Mouse (Mus musculus) G1E (cell line): Measurements from ENCODE around the gene Acvr2a. TPM values are rescaled to one million over a fixed set of nuclear protein-coding genes. Genes with fewer than 3 reads are reported as not detected.

Experiments
- ATAC-seq: 2 replicates; pipeline ENCODE4 v1.8.0; 2016; ENCODE audit warnings: mild to moderate bottlenecking; ENCODE audit not compliant: insufficient number of reproducible peaks, poor library complexity, low FRiP score, severe bottlenecking; ENCODE audit errors: extremely low read depth
- DNase-seq: peaks from one replicate; pipeline ENCODE4 v3.0.0; 2012; ENCODE audit warnings: low spot score
- H3K27me3 ChIP-seq: 2 replicates; pipeline ENCODE4 v1.6.1; 2012; ENCODE audit warnings: mild to moderate bottlenecking, low read length, inconsistent platforms; ENCODE audit not compliant: insufficient read depth
- H3K36me3 ChIP-seq: replicated peaks from 2 replicates; pipeline ENCODE3; 2012; ENCODE audit warnings: mild to moderate bottlenecking, inconsistent platforms
- H3K4me1 ChIP-seq: 2 replicates; pipeline ENCODE4 v1.6.1; 2012; ENCODE audit warnings: low read depth, low read length, inconsistent platforms, mixed read lengths; ENCODE audit not compliant: insufficient read depth
- H3K4me3 ChIP-seq: 2 replicates; pipeline ENCODE4 v1.5.1; 2012; ENCODE audit warnings: low read depth, mild to moderate bottlenecking, inconsistent platforms, low read length, moderate library complexity, mixed read lengths
- H3K9me3 ChIP-seq: replicated peaks from 2 replicates; pipeline ENCODE4 v1.6.1; 2012; ENCODE audit warnings: inconsistent platforms
- CTCF ChIP-seq: IDR thresholded peaks from 2 replicates; pipeline ENCODE4 v1.5.1; 2012; ENCODE audit warnings: low read depth, low read length, inconsistent platforms, mixed read lengths
- GATA1 ChIP-seq: IDR thresholded peaks from 2 replicates; pipeline ENCODE4 v1.6.1; 2012; ENCODE audit warnings: borderline replicate concordance, low read length, inconsistent platforms, mixed read lengths
- GATA2 ChIP-seq: IDR thresholded peaks from 2 replicates; pipeline ENCODE4 v1.6.1; 2012; ENCODE audit warnings: low read depth, low read length, inconsistent platforms, borderline replicate concordance
- POLR2AphosphoS5 ChIP-seq: IDR thresholded peaks from 2 replicates; pipeline ENCODE4 v1.6.1; 2012; ENCODE audit warnings: low read depth, low read length, inconsistent platforms; ENCODE audit not compliant: insufficient replicate concordance
- TAL1 ChIP-seq: conservative IDR thresholded peaks from 2 replicates; pipeline ENCODE4 v1.6.1; 2012; ENCODE audit warnings: low read depth, low read length, inconsistent platforms, mixed read lengths
- polyA plus RNA-seq: library from polyadenylated mRNA; stranded (reverse); fragments of >175 nt; gene quantifications from 2 replicates; pipeline ENCODE4 v1.2.3, GENCODE M21; 2012
- total RNA-seq, 2 experiments: library from RNA; stranded (forward) in 1 of 2; stranded (reverse) in 1 of 2; fragments of 200-1000 nt in 1 of 2; fragments of >200 nt in 1 of 2; fragmentation: Nextera tagmentation in 1 of 2; gene quantifications; 2 replicates each; pipeline ENCODE4 v1.2.3; 2014 to 2017

Gene Acvr2a
- total and polyA plus RNA-seq, 3 experiments: 0.24 to 4.2 (median 3.7) TPM

GRCm38 (mm10) chr2:48775281-48775680, 38.6 kb upstream of the Acvr2a start:
- Histone ChIP-seq H3K36me3 (no peaks in the 10 kb centered on the region), H3K4me1 (no peaks in the 10 kb centered on the region), H3K4me3 (no peak overlapping the region), H3K9me3 (no peaks in the 10 kb centered on the region), H3K27me3 (no peaks in the 10 kb centered on the region)
- DNase-seq (no peak), ATAC-seq (no peak)
- no peak for TF ChIP-seq CTCF
- no peak for TF ChIP-seq TAL1
- TF ChIP-seq GATA2: no peak
- TF ChIP-seq GATA1: no peak
- no peak for TF ChIP-seq POLR2AphosphoS5

DNA sequence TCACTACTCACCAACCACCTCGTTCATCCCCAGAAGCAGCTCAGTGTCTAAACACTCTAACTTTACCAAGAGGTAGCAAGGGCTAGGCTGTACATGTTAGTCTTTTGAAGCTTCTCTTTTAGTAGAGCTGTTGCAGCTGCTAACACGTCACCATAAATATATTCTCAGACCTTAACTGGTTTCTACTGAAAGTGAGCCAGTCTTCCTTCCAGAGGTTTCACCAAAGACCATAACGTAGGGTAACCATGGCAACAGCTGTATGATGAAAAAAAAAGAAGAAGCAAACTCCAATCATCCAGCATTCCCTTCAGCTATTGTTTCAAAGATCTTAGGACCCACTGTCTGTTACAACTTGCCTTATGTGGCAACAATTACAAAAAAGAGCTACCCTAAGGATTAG, 25.0 kb upstream of the Acvr2a start:
- Histone ChIP-seq H3K36me3 (no peaks in the 10 kb centered on the region), H3K9me3 (no peaks in the 10 kb centered on the region), H3K27me3 (0 out of 2 replicates have a peak, but pooled peaks cover 3% of the 10 kb centered on the region), H3K4me3 (no peak overlapping the region), H3K4me1 (no peaks in the 10 kb centered on the region)
- ATAC-seq (no peak), DNase-seq (no peak)
- TF ChIP-seq GATA2: no peak
- TF ChIP-seq CTCF: no peak
- no peak for TF ChIP-seq TAL1
- TF ChIP-seq GATA1: no peak
- TF ChIP-seq POLR2AphosphoS5: no peak

DNA sequence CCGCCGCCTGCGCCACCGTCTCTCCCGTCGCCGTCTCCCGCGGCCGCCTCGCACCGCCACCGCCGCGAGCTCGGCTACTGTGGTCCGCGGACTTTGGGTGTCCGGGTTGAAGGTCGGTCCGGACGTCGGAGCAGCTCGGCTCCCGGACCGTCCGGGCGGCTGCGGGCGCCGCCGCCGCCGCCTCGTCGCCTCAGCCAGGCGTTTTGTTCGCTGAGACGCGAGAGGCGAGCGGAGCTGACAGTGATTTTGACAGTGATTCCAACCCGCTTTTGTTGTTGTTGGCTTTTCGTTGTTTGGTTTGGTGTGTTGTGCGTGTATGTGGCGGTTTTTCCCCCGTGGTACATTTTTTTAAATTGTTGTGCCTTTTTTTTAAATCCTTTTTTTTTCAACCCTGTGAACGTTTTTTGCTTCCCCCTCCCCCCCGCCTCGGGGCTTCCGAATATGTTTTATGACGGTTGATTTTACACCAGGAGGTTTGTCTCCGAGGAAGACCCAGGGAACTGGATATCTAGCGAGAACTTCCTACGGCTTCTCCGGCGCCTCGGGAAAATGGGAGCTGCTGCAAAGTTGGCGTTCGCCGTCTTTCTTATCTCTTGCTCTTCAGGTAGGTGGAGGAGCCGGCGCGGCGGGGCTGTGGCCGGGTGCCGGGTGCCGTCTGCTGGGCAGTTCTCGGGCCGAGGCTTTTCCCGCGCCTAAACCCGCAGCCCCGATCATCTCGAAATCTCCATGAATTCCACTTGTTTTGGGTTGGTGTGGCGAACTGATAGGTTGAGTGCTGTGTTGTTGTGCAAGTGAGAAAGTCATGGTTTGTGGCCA, 522 bp downstream of the Acvr2a start:
- peak; percentile 15; the same call in 1 of the 2 replicates for ATAC-seq
- peaks cover 16% of the 10 kb centered on the region for H3K4me1 ChIP-seq
- peak; percentile 34 for DNase-seq
- H3K9me3 ChIP-seq: no peaks in the 10 kb centered on the region
- H3K27me3 ChIP-seq: peaks cover 24% of the 10 kb centered on the region
- H3K4me3 ChIP-seq: peak overlapping the region; percentile 83
- H3K36me3 ChIP-seq: no peaks in the 10 kb centered on the region
- no peak for TF ChIP-seq POLR2AphosphoS5
- TF ChIP-seq GATA1: no peak
- TF ChIP-seq TAL1: no peak
- no peak for TF ChIP-seq GATA2
- no peak for TF ChIP-seq CTCF

GRCm38 (mm10) chr2:48815039-48815590, 1.2 kb downstream of the Acvr2a start:
- no peaks in the 10 kb centered on the region for H3K9me3 ChIP-seq
- no peaks in the 10 kb centered on the region for H3K36me3 ChIP-seq
- peaks cover 19% of the 10 kb centered on the region for H3K27me3 ChIP-seq
- DNase-seq (no peak), ATAC-seq (no peak)
- peak overlapping the region; percentile 83 for H3K4me3 ChIP-seq
- peaks cover 16% of the 10 kb centered on the region for H3K4me1 ChIP-seq
- TF ChIP-seq GATA2: no peak
- no peak for TF ChIP-seq TAL1
- no peak for TF ChIP-seq CTCF
- no peak for TF ChIP-seq POLR2AphosphoS5

- Histone ChIP-seq H3K4me3 (no peak overlapping the region), H3K4me1 (peaks cover 16% of the 10 kb centered on the region), H3K9me3 (no peaks in the 10 kb centered on the region), H3K27me3 (peaks cover 16% of the 10 kb centered on the region), H3K36me3 (no peaks in the 10 kb centered on the region)
- TF ChIP-seq CTCF (no peak), TAL1 (no peak), POLR2AphosphoS5 (no peak), GATA2 (no peak), GATA1 (no peak)
- DNase-seq (no peak), ATAC-seq (no peak)
Observed at GRCm38 (mm10) chr2:48816141-48817028, 2.5 kb downstream of the Acvr2a start.

- DNase-seq (no peak), ATAC-seq (no peak)
- TF ChIP-seq GATA2: no peak
- Histone ChIP-seq H3K27me3 (no peaks in the 10 kb centered on the region), H3K4me1 (no peaks in the 10 kb centered on the region), H3K4me3 (no peak overlapping the region), H3K36me3 (no peaks in the 10 kb centered on the region), H3K9me3 (no peaks in the 10 kb centered on the region)
Observed at GRCm38 (mm10) chr2:48825878-48826277, 12.0 kb downstream of the Acvr2a start.
